Mouse (Mus musculus): ENCODE data around the gene Krt88.
A peak's percentile ranks its signal among the peaks of the same experiment; 100 is the strongest.

The Krt88 gene

GRCm38 (mm10) chr15:101447444-101447843 is at the start of gene Krt88:
Gene Krt88, plus strand, starts transcription at chr15:101447744.
- DNase-seq, result no peak

- DNase-seq, result no peak
These were observed 49.3 kb upstream of the Krt88 start for GRCm38 (mm10) chr15:101398269-101398668.

- no peak for DNase-seq
These were observed 36.8 kb upstream of the Krt88 start, which contains the start of gene Krt7 for GRCm38 (mm10) chr15:101410775-101411174. Gene Krt7, plus strand, starts transcription at chr15:101411043.

GRCm38 (mm10) chr15:101412188-101412587 is 35.4 kb upstream of the Krt88 start:
- DNase-seq, result peak; percentile 20 to 33

GRCm38 (mm10) chr15:101413916-101414635 is 33.5 kb upstream of the Krt88 start:
- DNase-seq, result no peak

GRCm38 (mm10) chr15:101414807-101415565 is 32.6 kb upstream of the Krt88 start:
- DNase-seq, result peak in 1 of 2 experiments; percentile 19

- DNase-seq, result no peak
These were observed 28.6 kb upstream of the Krt88 start for GRCm38 (mm10) chr15:101418950-101419349.

GRCm38 (mm10) chr15:101420903-101421302 is 26.6 kb upstream of the Krt88 start:
- peak; percentile 33 to 51 for DNase-seq

- no peak for DNase-seq
These were observed 22.6 kb upstream of the Krt88 start for GRCm38 (mm10) chr15:101424914-101425313.

- no peak for DNase-seq
These were observed 10.9 kb upstream of the Krt88 start for GRCm38 (mm10) chr15:101436611-101437010.

- DNase-seq, result peak in 1 of 2 experiments; percentile 30
These were observed 9.0 kb upstream of the Krt88 start, which contains the start of gene Krt87 for GRCm38 (mm10) chr15:101438555-101438954. Gene Krt87, minus strand, starts transcription at chr15:101438804.

GRCm38 (mm10) chr15:101440837-101441236 is 6.7 kb upstream of the Krt88 start:
- DNase-seq, result no peak

GRCm38 (mm10) chr15:101446572-101446971 is 972 bp upstream of the Krt88 start:
- peak; percentile 24 to 26 for DNase-seq

GRCm38 (mm10) chr15:101453093-101453736 is 5.7 kb downstream of the Krt88 start:
- peak; percentile 93 to 95 for DNase-seq

GRCm38 (mm10) chr15:101454774-101455173 is 7.2 kb downstream of the Krt88 start:
- no peak for DNase-seq

GRCm38 (mm10) chr15:101455292-101455691 is 7.7 kb downstream of the Krt88 start:
- no peak for DNase-seq

GRCm38 (mm10) chr15:101455891-101456290 is 8.3 kb downstream of the Krt88 start:
- DNase-seq, result no peak

- peak; percentile 47 to 51 for DNase-seq
These were observed 10.9 kb downstream of the Krt88 start for GRCm38 (mm10) chr15:101458361-101458930.

GRCm38 (mm10) chr15:101459283-101459682 is 11.7 kb downstream of the Krt88 start:
- peak; percentile 40 to 42 for DNase-seq

GRCm38 (mm10) chr15:101463651-101464050 is 16.1 kb downstream of the Krt88 start, which contains the start of gene Krt81:
Gene Krt81, minus strand, starts transcription at chr15:101463751.
- DNase-seq, result no peak

- DNase-seq, result no peak
These were observed 21.5 kb downstream of the Krt88 start for GRCm38 (mm10) chr15:101469093-101469492.

GRCm38 (mm10) chr15:101472952-101473528 is 25.5 kb downstream of the Krt88 start, which contains the start of gene Krt86:
Gene Krt86, plus strand, starts transcription at chr15:101473478.
- DNase-seq, result no peak
